8 mouse cellular contexts compared by ENCODE assay signal in the genomic region with DNA sequence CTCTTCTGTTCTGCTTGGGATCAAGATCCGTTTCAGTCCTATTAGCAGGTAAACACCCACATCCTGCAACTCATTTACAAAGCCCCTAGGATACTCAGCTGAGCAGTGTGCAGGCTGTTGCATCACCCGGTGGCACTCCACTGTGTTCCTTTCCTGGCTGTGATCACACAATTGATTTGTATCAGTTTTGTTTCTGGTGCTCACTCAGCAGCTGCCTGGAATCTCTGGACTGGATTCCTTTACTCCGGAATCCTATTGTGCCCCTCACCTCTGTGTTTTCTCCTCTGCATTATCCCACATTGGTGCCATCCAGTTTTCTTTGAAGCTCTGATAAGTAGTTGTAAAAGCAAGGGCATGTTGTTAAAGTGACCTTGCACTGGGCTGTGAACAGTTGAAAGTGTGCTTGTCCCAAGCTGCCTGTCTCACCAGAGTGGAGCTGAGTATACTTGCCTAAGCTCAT.
A peak's percentile ranks its signal among the peaks of the same experiment; 100 is the strongest.
DNase-seq lines count a peak whose midpoint lies in the region; ATAC-seq and TF ChIP-seq lines count a peak whose summit lies in the region.

No protein-coding gene starts in this region.

- H3K27me3 ChIP-seq in forebrain, embryonic 10.5 days (ENCODE audit: poor library complexity, severe bottlenecking): no peaks in the 10 kb centered on the region
- H3K27me3 ChIP-seq in limb, embryonic 13.5 days: no peaks in the 10 kb centered on the region
- no peaks in the 10 kb centered on the region for H3K27me3 ChIP-seq in neural tube, embryonic 14.5 days (ENCODE audit: control insufficient read depth, insufficient read depth, low read length)

- H3K27ac ChIP-seq in forebrain, embryonic 10.5 days: peak overlapping the region; percentile 74
- H3K27ac ChIP-seq in limb, embryonic 13.5 days: no peak overlapping the region
- no peak overlapping the region for H3K27ac ChIP-seq in neural tube, embryonic 14.5 days (ENCODE audit: low read depth, low read length)

- no peaks in the 10 kb centered on the region for H3K36me3 ChIP-seq in forebrain, embryonic 10.5 days (replicated peaks)
- H3K36me3 ChIP-seq in limb, embryonic 13.5 days: no peaks in the 10 kb centered on the region
- H3K36me3 ChIP-seq in neural tube, embryonic 14.5 days (ENCODE audit: control insufficient read depth, insufficient read depth, low read length): no peaks in the 10 kb centered on the region

- TF ChIP-seq CTCF in lung, adult 2 months (IDR thresholded peaks at IDR 0.05; ENCODE audit: insufficient read depth, low read length): no peak

- no peak for TF ChIP-seq POLR2A in lung, adult 2 months (IDR thresholded peaks at IDR 0.05; ENCODE audit: borderline replicate concordance, extremely low read depth, low read depth, low read length)

- no peak overlapping the region for H3K9ac ChIP-seq in limb, embryonic 13.5 days
- H3K9ac ChIP-seq in neural tube, embryonic 14.5 days (replicated peaks; ENCODE audit: low read depth, low read length): no peak overlapping the region

- peak; percentile 25 to 53 for DNase-seq in lung, adult 18-20 months
- no peak for DNase-seq in lung, adult 2 months
- DNase-seq in forebrain, embryonic 10.5 days (ENCODE audit: extremely low spot score, low spot score): peak; percentile 38
- no peak for DNase-seq in right cerebral cortex, postnatal 36 days (ENCODE audit: low spot score in 2 of 2)
- DNase-seq in right cerebral cortex, adult 2 months (ENCODE audit: low spot score in 2 of 2): no peak
- no peak for DNase-seq in layer of hippocampus, postnatal 36 days

- H3K4me2 ChIP-seq in limb, embryonic 13.5 days (replicated peaks): peak overlapping the region; percentile 28
- no peak overlapping the region for H3K4me2 ChIP-seq in neural tube, embryonic 14.5 days (ENCODE audit: low read depth, low read length)

- no peaks in the 10 kb centered on the region; the same call in 1 of the 2 replicates for H3K4me1 ChIP-seq in lung, adult 2 months (ENCODE audit: control insufficient read depth, insufficient read depth, low read length)
- peaks cover 53% of the 10 kb centered on the region for H3K4me1 ChIP-seq in forebrain, embryonic 10.5 days
- H3K4me1 ChIP-seq in limb, embryonic 13.5 days: peaks cover 31% of the 10 kb centered on the region
- H3K4me1 ChIP-seq in neural tube, embryonic 14.5 days (ENCODE audit: control insufficient read depth, insufficient read depth, low read length): peaks cover 23% of the 10 kb centered on the region

- no peaks in the 10 kb centered on the region for H3K9me3 ChIP-seq in forebrain, embryonic 10.5 days
- H3K9me3 ChIP-seq in limb, embryonic 13.5 days: 0 out of 2 replicates have a peak, but pooled peaks cover 5% of the 10 kb centered on the region
- H3K9me3 ChIP-seq in neural tube, embryonic 14.5 days (ENCODE audit: control insufficient read depth, low read length): no peaks in the 10 kb centered on the region

- 11% methylated on average over 3 of the region's 3 CpGs for WGBS in lung, adult 2 months
- 4% methylated on average over 3 of the region's 3 CpGs for WGBS in forebrain, embryonic 10.5 days
- WGBS in limb, embryonic 13.5 days: 5% methylated on average over 3 of the region's 3 CpGs
- 2% methylated on average over 3 of the region's 3 CpGs for WGBS in neural tube, embryonic 14.5 days

- no peak overlapping the region for H3K4me3 ChIP-seq in lung, adult 2 months (replicated peaks; ENCODE audit: extremely low read depth, low read depth, low read length)
- H3K4me3 ChIP-seq in forebrain, embryonic 10.5 days: peak overlapping the region; percentile 34
- no peak overlapping the region for H3K4me3 ChIP-seq in limb, embryonic 13.5 days
- no peak overlapping the region for H3K4me3 ChIP-seq in neural tube, embryonic 14.5 days (ENCODE audit: low read depth, low read length)

- 0 out of 2 replicates have a peak, but pooled peaks have one; percentile 17 for ATAC-seq in limb, embryonic 13.5 days (ENCODE audit: low FRiP score, low read depth)
- 0 out of 2 replicates have a peak, but pooled peaks have one; percentile 25 for ATAC-seq in neural tube, embryonic 14.5 days (ENCODE audit: low read depth)

Comparison
In these comparisons a context has a peak if more than half of its experiments do, and no peak if none do; other contexts are left out.
1. DNase-seq: peak in lung, adult 18-20 months (2 of 2) and forebrain, embryonic 10.5 days (single experiment); none in lung, adult 2 months (single experiment), right cerebral cortex, postnatal 36 days (0 of 2), right cerebral cortex, adult 2 months (0 of 2) and layer of hippocampus, postnatal 36 days (0 of 2).